Mouse (Mus musculus) midbrain, embryonic 16.5 days (tissue): ENCODE data around the gene Txn2. TPM values are rescaled to one million over a fixed set of nuclear protein-coding genes. Genes with fewer than 3 reads are reported as not detected.
A peak's percentile ranks its signal among the peaks of the same experiment; 100 is the strongest.

Experiments
- ATAC-seq: fragments of 200-750 bp; cut with Nextera tagmentation; 2 replicates; pipeline ENCODE4 v1.8.0; 2017; ENCODE audit warnings: moderate TSS enrichment
- H3K27ac ChIP-seq: fragments of 300-500 bp; sonication (generic); 2 replicates; pipeline ENCODE4 v1.5.1; 2014; ENCODE audit warnings: mild to moderate bottlenecking, low read length, mixed read lengths
- H3K27me3 ChIP-seq: fragments of 300-500 bp; sonication (generic); 2 replicates; pipeline ENCODE4 v1.6.1; 2014; ENCODE audit warnings: low read depth, low read length, mixed read lengths; ENCODE audit not compliant: control insufficient read depth, insufficient read depth
- H3K36me3 ChIP-seq: fragments of 300-500 bp; sonication (generic); 2 replicates; pipeline ENCODE4 v1.6.1; 2014; ENCODE audit warnings: mild to moderate bottlenecking, low read length, moderate library complexity, mixed read lengths; ENCODE audit not compliant: control insufficient read depth, insufficient read depth
- H3K4me1 ChIP-seq: fragments of 300-500 bp; sonication (generic); 2 replicates; pipeline ENCODE4 v1.6.1; 2014; ENCODE audit warnings: mild to moderate bottlenecking, low read length, mixed read lengths; ENCODE audit not compliant: control insufficient read depth, insufficient read depth
- H3K4me2 ChIP-seq: fragments of 300-500 bp; sonication (generic); 2 replicates; pipeline ENCODE4 v1.6.1; 2014; ENCODE audit warnings: mild to moderate bottlenecking, low read length, mixed read lengths
- H3K4me3 ChIP-seq: fragments of 300-500 bp; sonication (generic); 2 replicates; pipeline ENCODE4 v1.5.1; 2014; ENCODE audit warnings: low read depth, mild to moderate bottlenecking, low read length, moderate library complexity, mixed read lengths
- H3K9ac ChIP-seq: fragments of 300-500 bp; sonication (generic); 2 replicates; pipeline ENCODE4 v1.6.1; 2014; ENCODE audit warnings: low read depth, low read length, mixed read lengths
- H3K9me3 ChIP-seq: fragments of 300-500 bp; sonication (generic); replicated peaks from 2 replicates; pipeline ENCODE4 v1.6.1; 2014; ENCODE audit warnings: mild to moderate bottlenecking, low read length, mixed read lengths; ENCODE audit not compliant: control insufficient read depth, poor library complexity, severe bottlenecking
- WGBS: fragments of 180-500 bp; shearing (Covaris S2); extraction: QIAGEN DNeasy Blood & Tissue Kit; methylation state at CpG from one replicate; pipeline ENCODE4 v1.1.7; 2014; 5-methylcytosine and 5-hydroxymethylcytosine counted together
- polyA plus RNA-seq: library from polyadenylated mRNA; unstranded; fragments of >200 nt; fragmentation: Nextera tagmentation; extraction: Ambion mirVana; gene quantifications from 2 replicates; pipeline ENCODE4 v1.2.1, GENCODE M21; 2015

Gene Txn2
- polyA plus RNA-seq, 1 experiment from 2014 or later: 187 TPM

GRCm38 (mm10) chr15:77906081-77906480 lies 22.7 kb downstream of the Txn2 start:
- H3K4me2 ChIP-seq: no peak overlapping the region
- H3K4me3 ChIP-seq: no peak overlapping the region
- no peaks in the 10 kb centered on the region for H3K36me3 ChIP-seq
- no peak overlapping the region for H3K27ac ChIP-seq
- no peak overlapping the region for H3K9ac ChIP-seq
- 83% methylated on average over 8 of the region's 8 CpGs for whole genome bisulfite sequencing
- ATAC-seq: no peak
- H3K9me3 ChIP-seq: no peaks in the 10 kb centered on the region
- peaks cover 7% of the 10 kb centered on the region; the same call in 1 of the 2 replicates for H3K4me1 ChIP-seq
- H3K27me3 ChIP-seq: peaks cover 6% of the 10 kb centered on the region

- WGBS: 3% methylated on average over 26 of the region's 26 CpGs
- no peak for ATAC-seq
- no peaks in the 10 kb centered on the region for H3K36me3 ChIP-seq
- H3K9ac ChIP-seq: peak overlapping the region; percentile 55; the same call in 1 of the 2 replicates
- no peaks in the 10 kb centered on the region for H3K9me3 ChIP-seq
- peaks cover 6% of the 10 kb centered on the region for H3K27me3 ChIP-seq
- peak overlapping the region; percentile 73 for H3K4me2 ChIP-seq
- H3K27ac ChIP-seq: no peak overlapping the region
- peaks cover 7% of the 10 kb centered on the region; the same call in 1 of the 2 replicates for H3K4me1 ChIP-seq
- H3K4me3 ChIP-seq: peak overlapping the region; percentile 36
These were observed 23.4 kb downstream of the Txn2 start for GRCm38 (mm10) chr15:77905275-77905970.

GRCm38 (mm10) chr15:77904363-77904892 lies 24.4 kb downstream of the Txn2 start:
- Histone ChIP-seq H3K9ac (no peak overlapping the region), H3K27ac (no peak overlapping the region), H3K27me3 (peaks cover 6% of the 10 kb centered on the region), H3K4me2 (no peak overlapping the region), H3K4me1 (peaks cover 7% of the 10 kb centered on the region; the same call in 1 of the 2 replicates), H3K9me3 (no peaks in the 10 kb centered on the region), H3K4me3 (no peak overlapping the region), H3K36me3 (no peaks in the 10 kb centered on the region)
- no peak for ATAC-seq
- 37% methylated on average over 12 of the region's 12 CpGs for WGBS

GRCm38 (mm10) chr15:77903176-77903575 lies 25.6 kb downstream of the Txn2 start:
- no peak overlapping the region for H3K27ac ChIP-seq
- no peak overlapping the region for H3K4me2 ChIP-seq
- WGBS: 48% methylated on average over 5 of the region's 5 CpGs
- no peaks in the 10 kb centered on the region for H3K36me3 ChIP-seq
- peaks cover 6% of the 10 kb centered on the region for H3K27me3 ChIP-seq
- H3K4me1 ChIP-seq: peaks cover 7% of the 10 kb centered on the region; the same call in 1 of the 2 replicates
- ATAC-seq: no peak
- H3K9me3 ChIP-seq: no peaks in the 10 kb centered on the region
- no peak overlapping the region for H3K9ac ChIP-seq
- no peak overlapping the region for H3K4me3 ChIP-seq

- Histone ChIP-seq H3K4me2 (no peak overlapping the region), H3K27ac (no peak overlapping the region), H3K9me3 (no peaks in the 10 kb centered on the region), H3K27me3 (no peaks in the 10 kb centered on the region), H3K36me3 (no peaks in the 10 kb centered on the region), H3K4me1 (no peaks in the 10 kb centered on the region), H3K4me3 (no peak overlapping the region), H3K9ac (no peak overlapping the region)
- ATAC-seq: no peak
- 87% methylated on average over 13 of the region's 14 CpGs for WGBS
These were observed 33.9 kb downstream of the Txn2 start for GRCm38 (mm10) chr15:77894926-77895325.

- no peaks in the 10 kb centered on the region for H3K4me1 ChIP-seq
- H3K4me2 ChIP-seq: no peak overlapping the region
- ATAC-seq: no peak
- H3K9ac ChIP-seq: no peak overlapping the region
- H3K27ac ChIP-seq: no peak overlapping the region
- 74% methylated on average over 10 of the region's 10 CpGs for WGBS
- H3K9me3 ChIP-seq: no peaks in the 10 kb centered on the region
- H3K36me3 ChIP-seq: no peaks in the 10 kb centered on the region
- H3K27me3 ChIP-seq: no peaks in the 10 kb centered on the region
- H3K4me3 ChIP-seq: no peak overlapping the region
These were observed 35.5 kb downstream of the Txn2 start for GRCm38 (mm10) chr15:77893292-77893691.

- 82% methylated on average over 10 of the region's 10 CpGs for WGBS
These were observed 36.4 kb downstream of the Txn2 start for GRCm38 (mm10) chr15:77892420-77892819.

GRCm38 (mm10) chr15:77891766-77892165 lies 37.0 kb downstream of the Txn2 start:
- WGBS: 83% methylated on average over 8 of the region's 8 CpGs
- Histone ChIP-seq H3K9ac (no peak overlapping the region), H3K9me3 (no peaks in the 10 kb centered on the region), H3K36me3 (no peaks in the 10 kb centered on the region), H3K4me2 (no peak overlapping the region), H3K27me3 (no peaks in the 10 kb centered on the region), H3K4me1 (no peaks in the 10 kb centered on the region), H3K4me3 (no peak overlapping the region), H3K27ac (no peak overlapping the region)
- ATAC-seq: no peak

More at GRCm38 (mm10) chr15:77892420-77892819, 36.4 kb downstream of the Txn2 start:
- Histone ChIP-seq H3K36me3 (no peaks in the 10 kb centered on the region), H3K27ac (no peak overlapping the region), H3K9me3 (no peaks in the 10 kb centered on the region), H3K4me3 (no peak overlapping the region), H3K4me2 (no peak overlapping the region), H3K4me1 (no peaks in the 10 kb centered on the region), H3K9ac (no peak overlapping the region), H3K27me3 (no peaks in the 10 kb centered on the region)
- no peak for ATAC-seq

GRCm38 (mm10) chr15:77889761-77890422 lies 38.9 kb downstream of the Txn2 start:
- WGBS: 54% methylated on average over 4 of the region's 4 CpGs
- no peaks in the 10 kb centered on the region for H3K4me1 ChIP-seq
- H3K27ac ChIP-seq: no peak overlapping the region
- H3K36me3 ChIP-seq: no peaks in the 10 kb centered on the region
- no peak overlapping the region for H3K9ac ChIP-seq
- no peak overlapping the region for H3K4me3 ChIP-seq
- no peak overlapping the region for H3K4me2 ChIP-seq
- H3K9me3 ChIP-seq: no peaks in the 10 kb centered on the region
- ATAC-seq: no peak
- H3K27me3 ChIP-seq: no peaks in the 10 kb centered on the region
